Mouse (Mus musculus) lung, postnatal 0 days (tissue): Measurements from ENCODE around the gene Pick1.

Experiments used
- CTCF ChIP-seq: IDR thresholded peaks from 2 replicates; pipeline ENCODE4 v1.5.1; 2016; ENCODE audit warnings: antibody characterized with exemption, mild to moderate bottlenecking
- EP300 ChIP-seq: IDR thresholded peaks from 2 replicates; pipeline ENCODE4 v1.6.1; 2016; ENCODE audit warnings: antibody characterized with exemption, mild to moderate bottlenecking, control low read depth

- TF ChIP-seq CTCF (no peak), EP300 (no peak)
Measured at GRCm38 (mm10) chr15:79192450-79192849, 36.5 kb upstream of the Pick1 start.
